Mouse (Mus musculus) lung, postnatal 4 days (tissue): Measurements from ENCODE around the gene Ptprd.
"Not testable (repeated sequence)": the region's sequence is repeated elsewhere in the genome, so short reads cannot be mapped to it uniquely, and the experiment has no call there.

Source experiments
- DNase-seq, 2 experiments: peaks; one replicate each; pipeline ENCODE4 v3.0.0; 2021

Ptprd gene

GRCm38 (mm10) chr4:77880213-77880612 is 331.5 kb downstream of the Ptprd start:
- DNase-seq = no peak

DNA sequence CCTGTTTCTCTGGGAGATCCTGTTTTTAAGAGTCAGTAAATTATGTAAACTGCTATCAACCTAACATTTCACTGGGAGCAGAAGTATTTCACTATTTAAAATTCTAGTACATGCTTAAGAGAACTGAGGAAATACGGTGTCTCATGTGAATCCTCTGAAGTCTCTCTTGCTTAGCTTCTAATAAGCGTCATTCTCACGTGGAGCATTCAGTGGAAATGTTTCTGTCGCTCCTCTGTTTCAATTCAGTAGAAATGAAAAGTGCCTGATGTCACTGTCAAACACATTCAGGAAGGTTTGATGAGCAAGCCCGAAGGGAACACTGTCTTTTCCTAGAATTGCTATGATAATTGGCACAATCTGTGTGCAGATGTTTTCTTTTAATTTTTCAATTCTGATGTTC is 350.5 kb downstream of the Ptprd start:
- no peak for DNase-seq

- not testable (repeated sequence) for DNase-seq
Measured at GRCm38 (mm10) chr4:77797391-77797790, 414.4 kb downstream of the Ptprd start.

GRCm38 (mm10) chr4:77777237-77777636 is 434.5 kb downstream of the Ptprd start:
- no peak for DNase-seq

- DNase-seq = no peak
Measured at GRCm38 (mm10) chr4:77763790-77764189, 448.0 kb downstream of the Ptprd start.

GRCm38 (mm10) chr4:77743391-77743790 is 468.4 kb downstream of the Ptprd start:
- no peak for DNase-seq

- no peak for DNase-seq
Measured at GRCm38 (mm10) chr4:77721908-77722307, 489.9 kb downstream of the Ptprd start.

DNA sequence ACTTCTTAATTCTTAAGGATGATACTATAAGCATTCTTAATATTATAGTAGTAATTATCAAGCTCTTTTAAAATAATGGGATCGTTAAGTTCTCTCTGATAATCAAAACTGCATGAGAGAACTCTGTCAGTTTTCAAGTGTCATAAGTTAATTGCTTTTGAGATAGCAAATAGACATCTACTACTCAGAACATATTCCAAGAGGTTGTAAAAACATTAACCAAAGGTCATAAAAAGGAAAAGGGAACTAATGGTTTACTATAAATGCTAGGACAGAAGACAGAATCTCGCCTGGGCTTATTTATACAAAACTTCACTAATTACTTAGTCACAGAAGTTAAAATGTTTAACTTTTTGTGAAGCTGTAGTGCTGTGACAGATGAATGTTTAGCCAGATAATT is 494.0 kb downstream of the Ptprd start:
- no peak for DNase-seq

GRCm38 (mm10) chr4:77710231-77710630 is 501.5 kb downstream of the Ptprd start:
- no peak for DNase-seq

DNA sequence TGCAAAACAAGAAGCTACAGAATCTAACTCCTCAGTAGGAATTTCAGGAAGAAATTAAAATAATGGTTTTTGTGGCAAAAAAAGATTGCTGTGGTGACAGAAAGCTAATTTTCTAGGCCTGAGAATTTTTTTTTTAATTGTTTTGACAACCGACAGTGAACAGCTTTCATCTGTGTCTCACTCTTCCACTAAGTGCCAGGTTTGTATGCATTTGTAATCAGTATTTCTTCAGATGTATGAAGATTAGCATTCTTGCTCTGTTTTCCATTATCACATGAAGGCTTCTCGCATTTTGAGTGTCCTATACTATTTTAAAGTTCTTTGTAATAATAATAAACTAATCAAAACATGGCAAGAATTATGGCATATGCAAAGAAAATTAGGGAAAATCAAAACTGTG is 513.5 kb downstream of the Ptprd start:
- DNase-seq = no peak

DNA sequence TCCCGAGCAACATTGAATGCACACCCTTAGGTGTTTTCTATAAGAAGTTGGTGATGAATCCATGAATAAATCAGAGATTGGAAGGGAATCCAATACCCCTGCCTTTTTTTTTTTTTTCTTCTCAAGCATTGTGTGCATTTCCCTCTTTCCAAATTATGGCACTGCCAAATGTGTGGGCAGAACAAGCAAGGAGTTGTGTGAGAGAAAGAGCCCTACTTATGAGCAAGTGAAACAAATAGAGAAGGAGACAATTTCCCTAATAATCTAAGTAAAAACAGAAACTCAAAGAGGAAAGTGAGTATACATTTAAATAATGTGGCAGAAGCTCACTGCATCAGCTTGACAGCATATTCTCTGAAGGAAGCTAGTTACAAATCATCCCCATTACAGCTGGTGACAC is 536.0 kb downstream of the Ptprd start:
- DNase-seq = no peak

- no peak for DNase-seq
Measured at GRCm38 (mm10) chr4:77664761-77665160, 547.0 kb downstream of the Ptprd start.

GRCm38 (mm10) chr4:77662309-77662708 is 549.5 kb downstream of the Ptprd start:
- no peak for DNase-seq

DNA sequence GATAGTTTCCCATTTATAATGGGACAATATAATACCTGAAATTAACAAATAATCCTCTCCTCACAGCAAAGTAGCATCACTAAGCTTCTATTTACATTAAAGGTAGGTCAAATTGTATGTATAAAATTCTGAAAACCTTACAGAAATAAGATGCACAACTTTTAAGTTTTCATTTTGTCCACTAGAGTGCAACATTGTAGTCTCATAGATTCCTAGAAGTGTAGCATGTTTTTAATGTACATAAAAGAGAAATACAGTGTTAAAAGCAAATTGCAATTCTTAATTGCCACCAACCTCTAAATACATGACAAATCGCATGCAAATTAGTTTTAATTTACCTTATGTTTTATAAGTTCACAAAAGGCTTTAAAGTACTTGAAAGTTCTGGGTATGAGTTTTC is 556.1 kb downstream of the Ptprd start:
- no peak for DNase-seq

- DNase-seq = no peak
Measured at GRCm38 (mm10) chr4:77649615-77650325, 562.0 kb downstream of the Ptprd start.

DNA sequence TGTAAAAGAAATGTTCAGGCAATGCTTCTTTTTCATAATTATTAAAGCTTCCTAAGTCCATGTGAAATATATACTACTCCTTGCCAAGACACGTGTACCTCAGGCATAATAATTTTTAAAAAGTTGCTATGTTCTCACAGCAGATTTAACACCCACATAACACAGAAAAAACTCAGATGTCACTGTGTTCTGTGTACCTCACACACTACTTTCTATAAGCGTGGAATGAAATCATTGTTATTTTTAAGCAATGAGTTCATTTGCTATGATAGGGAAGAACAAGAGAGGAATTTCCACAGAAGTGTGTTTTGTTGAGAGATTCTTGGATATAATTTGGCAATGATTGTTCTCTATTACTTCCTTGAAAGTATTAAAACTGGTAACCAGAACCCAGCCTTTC is 562.9 kb downstream of the Ptprd start:
- no peak for DNase-seq

- DNase-seq = no peak
Measured at GRCm38 (mm10) chr4:77647451-77648137, 564.2 kb downstream of the Ptprd start.

DNA sequence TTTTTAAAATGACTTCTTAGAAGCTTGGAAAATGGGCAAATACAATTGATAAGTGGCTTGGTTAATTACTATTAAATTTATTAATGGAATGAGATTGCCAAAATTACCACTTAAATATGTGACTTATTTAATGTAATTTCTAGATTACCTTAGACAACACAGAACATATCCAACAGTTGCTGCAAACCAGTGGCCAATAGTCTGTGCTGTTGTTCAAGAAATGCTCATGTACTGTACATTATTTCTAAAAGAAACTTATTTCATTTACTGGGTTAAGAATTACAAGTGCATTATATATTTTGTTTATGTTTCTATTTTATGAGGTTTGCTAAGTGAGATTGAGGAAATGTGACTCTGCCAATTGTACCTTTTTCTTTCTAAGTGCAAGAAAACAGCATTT is 567.3 kb downstream of the Ptprd start:
- DNase-seq = no peak

- no peak for DNase-seq
Measured at GRCm38 (mm10) chr4:77640022-77640421, 571.7 kb downstream of the Ptprd start.

GRCm38 (mm10) chr4:77613129-77613528 is 598.6 kb downstream of the Ptprd start:
- DNase-seq = no peak

DNA sequence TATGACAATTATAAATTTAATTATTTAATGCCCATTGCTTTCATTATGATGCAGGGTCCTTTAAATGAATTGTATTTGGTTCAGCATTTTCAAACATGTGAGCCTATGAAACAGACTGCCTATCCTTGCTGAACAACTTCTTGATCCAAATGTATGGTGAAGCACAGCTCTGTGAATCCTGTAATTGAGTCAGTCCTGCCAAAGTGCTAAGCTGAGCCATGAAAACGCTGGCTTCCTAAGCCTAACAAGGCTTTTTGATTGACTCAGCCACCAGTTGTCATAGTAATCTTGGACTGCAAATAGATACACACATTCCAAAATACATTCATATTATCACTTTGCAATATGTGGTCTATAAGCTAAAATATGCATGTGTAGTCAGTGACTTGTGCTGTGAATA is 625.1 kb downstream of the Ptprd start:
- no peak for DNase-seq

DNA sequence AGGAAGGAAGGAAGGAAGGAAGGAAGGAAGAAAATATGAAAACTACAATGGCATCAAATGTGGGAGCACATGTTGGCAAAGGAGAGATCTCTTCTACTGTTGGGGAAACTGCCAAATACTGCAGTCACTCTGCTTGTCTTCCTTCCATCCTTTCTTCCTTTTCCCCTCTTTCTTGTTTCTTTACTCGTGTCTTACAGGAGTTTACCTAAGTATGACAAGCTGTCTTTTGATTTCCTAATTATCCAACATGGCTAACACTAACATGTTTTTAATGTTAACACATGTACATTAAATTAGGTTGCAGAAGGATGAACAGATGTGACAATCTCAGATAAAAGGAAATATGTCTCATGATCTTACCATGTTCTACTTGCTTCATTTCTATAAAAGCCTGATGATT is 625.5 kb downstream of the Ptprd start:
- no peak for DNase-seq

DNA sequence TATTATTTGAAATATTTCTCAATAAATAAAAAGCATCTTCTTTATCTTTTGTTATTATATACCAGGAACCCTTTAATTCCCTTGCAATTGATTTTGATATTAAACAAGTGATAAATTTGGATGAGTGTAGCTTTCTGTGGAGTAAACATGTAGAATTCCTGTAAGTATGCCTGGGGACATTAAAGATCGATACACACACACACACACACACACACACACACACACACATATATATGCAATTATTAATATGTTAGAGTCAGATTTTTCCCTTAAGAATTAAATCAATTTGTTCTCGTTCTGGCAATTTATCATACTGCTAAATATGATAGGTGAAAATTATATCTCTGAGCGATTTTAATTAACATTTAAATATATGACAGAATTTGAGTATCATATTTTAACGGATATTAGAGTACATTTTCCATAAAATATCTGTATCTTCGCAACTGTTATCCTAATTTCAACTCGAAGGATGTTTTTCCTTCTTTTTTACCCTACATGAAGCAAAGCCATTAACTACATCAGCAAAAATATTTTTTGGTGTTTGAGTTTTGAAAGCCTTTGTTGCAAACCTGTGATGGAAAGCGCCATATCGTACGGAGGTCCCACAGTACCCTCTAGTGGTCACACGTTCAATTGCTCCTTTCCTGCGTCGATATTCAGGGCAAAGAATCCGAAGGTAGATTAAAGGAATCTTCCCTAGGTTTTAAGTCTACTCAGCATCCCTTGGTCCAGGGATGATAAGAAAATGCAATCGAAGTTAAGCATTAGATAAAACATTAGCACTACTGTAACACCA is 653.2 kb downstream of the Ptprd start:
- DNase-seq = peak in 1 of 2 experiments; percentile 21

DNA sequence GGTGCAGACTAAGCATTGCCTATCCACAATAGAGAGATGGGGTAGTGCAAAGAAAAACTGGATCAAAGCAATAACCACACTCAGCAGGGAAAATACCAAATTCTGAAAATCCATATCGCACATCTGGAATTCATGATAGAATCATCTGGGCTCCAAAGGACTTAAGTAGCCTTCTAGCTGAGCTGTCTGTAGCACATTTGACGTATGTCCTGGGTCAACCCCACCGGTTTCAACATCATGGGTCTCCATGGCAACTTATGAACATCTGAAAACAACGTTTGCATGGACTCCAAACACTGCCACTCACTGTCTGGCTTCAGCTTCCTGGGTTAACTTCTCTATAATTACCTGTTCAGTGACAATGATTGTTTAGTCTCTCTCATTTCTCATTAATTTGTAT is 655.9 kb downstream of the Ptprd start:
- no peak for DNase-seq
